Mouse (Mus musculus): ENCODE results near the gene Wfdc12. TPM values are rescaled to one million over a fixed set of nuclear protein-coding genes. Genes with fewer than 3 reads are reported as not detected.

Gene Wfdc12
- polyA plus RNA-seq, 1 experiment from 2014 or later: 2.3 TPM

- no peak for DNase-seq (ENCODE audit: low spot score)
Observed at GRCm38 (mm10) chr2:164177831-164178230, 12.6 kb downstream of the Wfdc12 start.

- no peak for DNase-seq (ENCODE audit: low spot score)
Observed at GRCm38 (mm10) chr2:164175850-164176249, 14.6 kb downstream of the Wfdc12 start.

GRCm38 (mm10) chr2:164174649-164175395 lies 15.6 kb downstream of the Wfdc12 start:
- no peak for DNase-seq (ENCODE audit: low spot score)

GRCm38 (mm10) chr2:164173394-164173793 lies 17.0 kb downstream of the Wfdc12 start:
- no peak for DNase-seq (ENCODE audit: low spot score)

- DNase-seq (ENCODE audit: low spot score): no peak
Observed at GRCm38 (mm10) chr2:164170902-164171301, 19.5 kb downstream of the Wfdc12 start, which contains the start of gene Kcns1. TSS of gene Kcns1 (minus strand) at chr2:164171113.

GRCm38 (mm10) chr2:164170326-164170725 lies 20.1 kb downstream of the Wfdc12 start:
- no peak for DNase-seq (ENCODE audit: low spot score)

- DNase-seq (ENCODE audit: low spot score): peak; percentile 31
Observed at GRCm38 (mm10) chr2:164168571-164168946, 21.8 kb downstream of the Wfdc12 start.

GRCm38 (mm10) chr2:164167752-164168570 lies 22.4 kb downstream of the Wfdc12 start:
- no peak for DNase-seq (ENCODE audit: low spot score)

- no peak for DNase-seq (ENCODE audit: low spot score)
Observed at GRCm38 (mm10) chr2:164164941-164165340, 25.5 kb downstream of the Wfdc12 start.

GRCm38 (mm10) chr2:164161515-164162055 lies 28.8 kb downstream of the Wfdc12 start:
- no peak for DNase-seq (ENCODE audit: low spot score)

GRCm38 (mm10) chr2:164158838-164159237 lies 31.6 kb downstream of the Wfdc12 start:
- DNase-seq (ENCODE audit: low spot score): no peak

GRCm38 (mm10) chr2:164156158-164156557 lies 34.2 kb downstream of the Wfdc12 start:
- no peak for DNase-seq (ENCODE audit: low spot score)

GRCm38 (mm10) chr2:164154007-164154406 lies 36.4 kb downstream of the Wfdc12 start:
- DNase-seq (ENCODE audit: low spot score): no peak

GRCm38 (mm10) chr2:164152341-164152740 lies 38.1 kb downstream of the Wfdc12 start:
- no peak for DNase-seq (ENCODE audit: low spot score)

GRCm38 (mm10) chr2:164150086-164150760 lies 40.2 kb downstream of the Wfdc12 start:
- no peak for DNase-seq (ENCODE audit: low spot score)

GRCm38 (mm10) chr2:164146556-164146955 lies 43.9 kb downstream of the Wfdc12 start:
- DNase-seq (ENCODE audit: low spot score): no peak

- no peak for DNase-seq (ENCODE audit: low spot score)
Observed at GRCm38 (mm10) chr2:164144541-164144940, 45.9 kb downstream of the Wfdc12 start.

- no peak for DNase-seq (ENCODE audit: low spot score)
Observed at GRCm38 (mm10) chr2:164144025-164144424, 46.4 kb downstream of the Wfdc12 start.

GRCm38 (mm10) chr2:164142021-164142420 lies 48.4 kb downstream of the Wfdc12 start:
- DNase-seq (ENCODE audit: low spot score): no peak

Measured in thymus, postnatal 0 days (tissue).